Mouse (Mus musculus) testis, postnatal 14 days (tissue): ENCODE measurements around the gene Slc15a5.

ENCODE experiments used
- DNase-seq: peaks from one replicate; pipeline ENCODE4 v3.0.0; 2021; ENCODE audit warnings: low spot score

Slc15a5 gene

GRCm38 (mm10) chr6:137960023-137960778 is 119.5 kb downstream of the Slc15a5 start:
- no peak for DNase-seq

GRCm38 (mm10) chr6:137957630-137958029 is 122.1 kb downstream of the Slc15a5 start:
- DNase-seq = no peak

- no peak for DNase-seq
Observed at GRCm38 (mm10) chr6:137956783-137957429, 122.8 kb downstream of the Slc15a5 start.

- no peak for DNase-seq
Observed at GRCm38 (mm10) chr6:137946520-137946919, 133.2 kb downstream of the Slc15a5 start.

- no peak for DNase-seq
Observed at GRCm38 (mm10) chr6:137940374-137941218, 139.1 kb downstream of the Slc15a5 start.

GRCm38 (mm10) chr6:137937541-137937940 is 142.2 kb downstream of the Slc15a5 start:
- DNase-seq = no peak

GRCm38 (mm10) chr6:137936268-137936667 is 143.4 kb downstream of the Slc15a5 start:
- no peak for DNase-seq

GRCm38 (mm10) chr6:137935857-137936256 is 143.9 kb downstream of the Slc15a5 start:
- no peak for DNase-seq

- DNase-seq = no peak
Observed at GRCm38 (mm10) chr6:137935341-137935740, 144.4 kb downstream of the Slc15a5 start.

GRCm38 (mm10) chr6:137934545-137935298 is 145.0 kb downstream of the Slc15a5 start:
- no peak for DNase-seq
